ENCODE assay signal across 16 mouse cellular contexts in the genomic region with DNA sequence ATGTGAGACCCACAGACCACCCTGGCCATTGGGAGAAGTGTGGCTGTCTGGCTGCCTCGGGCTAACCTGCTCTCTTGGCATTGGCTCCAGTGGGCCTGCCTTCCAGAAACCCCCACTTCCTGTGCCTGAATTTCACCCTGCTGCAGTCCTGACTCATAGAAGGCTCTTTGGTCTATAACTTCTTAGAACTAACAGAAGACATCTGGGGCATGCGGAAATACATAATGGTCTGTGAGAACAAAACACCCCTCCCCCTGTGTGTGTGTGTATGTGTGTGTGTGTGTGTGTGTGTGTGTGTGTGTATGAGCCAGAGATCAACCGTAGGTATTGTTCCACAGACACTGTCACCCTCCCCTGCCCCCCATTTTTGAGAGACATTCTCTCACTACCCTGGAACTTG. TPM values are rescaled to one million over a fixed set of nuclear protein-coding genes. Genes with fewer than 3 reads are reported as not detected.
DNase-seq lines count a peak whose midpoint lies in the region; ATAC-seq lines count a peak whose summit lies in the region.
"Had no signal": no experiment of that assay in that cellular context is flagged by ENCODE, and none has a peak within 500 bp of the region (broad histone marks: within the 10 kb centered on the region; RNA-seq: fewer than 3 reads in every experiment).

No protein-coding gene starts in this region.

- DNase-seq in 3T3-L1 (ENCODE audit: low read depth, low spot score), result peak; percentile 64
- DNase-seq in CD4-positive helper T cell, adult 2 months (ENCODE audit: low read depth, low spot score), result peak; percentile 47
- DNase-seq in thymus, postnatal 14 days, result peak; percentile 71
- no peak for DNase-seq in adrenal gland, postnatal 14 days
- DNase-seq in adrenal gland, postnatal 25 days, result no peak
- DNase-seq in cerebellum, postnatal 10 days, result no peak
- DNase-seq: adrenal gland, postnatal 10 days; cerebellum, adult 9-10 months; heart, adult 2 months; heart, postnatal 36 days; kidney, postnatal 4 days had no signal

- peak; percentile 77 for ATAC-seq in inflammation-experienced regulatory T-cells, adult 6 months
- ATAC-seq: forebrain, embryonic 16.5 days; intestine, embryonic 15.5 days; midbrain, embryonic 16.5 days; Patski had no signal

RNA-seq across cellular contexts. Expression of a gene that starts 38.0 kb away (rescaled TPM):
- polyA plus RNA-seq in inflammation-experienced regulatory T-cells, adult 6 months (2017; shearing (Covaris generic)), result 1 to 10 TPM; 5.3 to 6.6 (median 6.2) TPM
- 45.3 and 48.1 TPM in 2 replicates for total RNA-seq in adrenal gland, postnatal 14 days (2021)
- 58.5 and 60.1 TPM in 2 replicates for total RNA-seq in adrenal gland, postnatal 25 days (2021)

RNA-seq across cellular contexts. Expression of a gene that starts 50.6 kb away (rescaled TPM):
- polyA plus RNA-seq in inflammation-experienced regulatory T-cells, adult 6 months (2017; shearing (Covaris generic)), result under 1 TPM in 1 of 3 experiments, not detected in 2; 0.64 TPM
- total RNA-seq in adrenal gland, postnatal 14 days (2021), result 58.4 and 60.7 TPM in 2 replicates
- 111 and 165 TPM in 2 replicates for total RNA-seq in adrenal gland, postnatal 25 days (2021)

Comparison
In these comparisons a context has a peak if more than half of its experiments do, and no peak if none do; other contexts are left out.
1. DNase-seq: peak in 3T3-L1 (single experiment), CD4-positive helper T cell, adult 2 months (single experiment) and thymus, postnatal 14 days (single experiment); none in adrenal gland, postnatal 14 days (single experiment), adrenal gland, postnatal 25 days (single experiment) and cerebellum, postnatal 10 days (0 of 2).